Mouse (Mus musculus) thymus, postnatal 10 days (tissue): Measurements from ENCODE around the gene Msi2.
A peak's percentile ranks its signal among the peaks of the same experiment; 100 is the strongest.

Source experiments
- DNase-seq, 2 experiments: peaks; one replicate each; pipeline ENCODE4 v3.0.0; 2021; ENCODE audit warnings: low spot score in 2 of 2

Msi2 gene

GRCm38 (mm10) chr11:88449180-88449579, 269.1 kb downstream of the Msi2 start:
- no peak for DNase-seq

- DNase-seq, result no peak
Observed at GRCm38 (mm10) chr11:88448571-88448970, 269.7 kb downstream of the Msi2 start.

GRCm38 (mm10) chr11:88447350-88447749, 271.0 kb downstream of the Msi2 start:
- DNase-seq, result no peak

DNA sequence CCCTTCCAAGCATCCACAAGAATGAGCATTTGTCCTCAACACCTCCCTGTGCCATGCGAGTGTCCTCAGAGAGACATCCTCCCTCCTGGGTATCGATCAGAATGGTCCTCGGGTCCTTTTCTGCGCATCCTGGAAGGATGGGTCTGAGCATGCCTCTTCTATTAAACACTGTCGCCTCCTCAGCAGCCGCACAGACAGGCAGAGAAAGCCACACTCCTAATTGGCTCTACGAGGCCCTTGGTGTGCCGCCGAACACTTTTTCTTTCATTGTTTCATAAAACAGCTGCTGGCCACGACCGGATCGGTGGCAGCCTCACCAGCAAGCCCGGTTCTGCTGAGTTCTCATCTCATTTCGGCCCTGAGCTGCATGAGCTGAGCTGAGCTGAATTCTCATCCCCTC, 274.4 kb downstream of the Msi2 start:
- no peak for DNase-seq

- no peak for DNase-seq
Observed at GRCm38 (mm10) chr11:88443291-88443690, 275.0 kb downstream of the Msi2 start.

GRCm38 (mm10) chr11:88441871-88442740, 276.2 kb downstream of the Msi2 start:
- DNase-seq, result no peak

GRCm38 (mm10) chr11:88438659-88439058, 279.7 kb downstream of the Msi2 start:
- DNase-seq, result no peak

GRCm38 (mm10) chr11:88436596-88436995, 281.7 kb downstream of the Msi2 start:
- DNase-seq, result no peak

DNA sequence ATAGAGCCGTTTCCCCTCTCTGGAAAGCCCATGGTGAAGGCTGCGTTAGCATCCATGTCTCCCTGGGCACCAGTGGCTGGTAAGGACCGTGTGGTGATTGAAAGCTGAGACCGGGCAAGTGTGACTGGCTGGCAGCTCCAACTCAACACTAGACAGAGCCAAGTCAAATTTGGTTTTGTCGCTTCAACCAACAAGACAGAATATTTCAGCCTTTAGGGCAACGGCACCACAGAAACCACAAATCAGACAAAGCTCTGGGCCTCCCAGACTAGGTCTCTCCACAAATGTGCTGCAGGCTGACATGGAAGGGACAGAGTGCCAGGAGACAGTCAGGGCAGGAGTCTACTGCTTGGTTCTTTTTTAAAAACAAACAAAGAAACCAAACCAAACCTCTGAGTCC, 282.8 kb downstream of the Msi2 start:
- DNase-seq, result no peak

DNA sequence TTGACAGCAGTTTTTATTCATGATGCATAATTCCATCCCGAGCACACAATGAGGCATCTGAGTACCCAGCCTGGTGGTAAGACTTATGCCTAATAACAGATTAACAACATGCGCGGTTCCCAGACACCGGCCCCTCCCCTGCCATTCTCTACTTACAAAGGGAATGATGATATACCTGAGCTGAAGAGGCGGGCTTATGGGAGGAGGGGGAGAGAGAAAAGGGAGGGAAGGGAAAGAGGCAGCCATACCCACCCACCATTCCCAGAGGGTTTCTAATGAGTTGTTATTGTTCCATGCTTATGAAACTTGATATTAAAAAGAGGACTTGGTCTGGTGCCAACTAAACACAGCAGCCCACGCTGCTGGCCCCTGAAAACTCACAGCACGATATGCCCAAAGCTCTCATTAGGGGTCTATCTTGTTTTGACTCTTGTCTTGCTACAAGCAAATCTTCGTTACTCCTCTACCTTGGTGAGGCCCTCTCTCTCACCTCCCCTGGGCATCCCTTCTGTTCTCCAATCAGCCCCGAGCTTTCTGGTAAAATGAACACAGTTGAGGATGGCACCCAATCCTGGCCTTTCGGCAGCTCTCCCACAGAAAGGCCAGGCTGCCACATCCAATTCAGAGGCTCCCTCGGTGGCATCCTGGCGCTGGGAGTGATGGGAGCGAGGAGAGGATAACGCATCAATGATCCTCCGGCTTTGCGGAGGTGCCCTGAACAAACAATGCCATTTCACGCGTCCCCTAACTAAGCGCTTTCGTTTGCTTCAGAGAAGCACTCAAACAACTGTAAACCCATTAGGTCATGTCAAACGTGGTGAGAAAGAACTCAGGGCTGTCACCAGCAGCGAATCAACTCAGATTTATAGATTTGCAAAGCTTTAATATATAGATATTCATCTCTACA, 286.7 kb downstream of the Msi2 start:
- no peak for DNase-seq

GRCm38 (mm10) chr11:88430292-88430691, 288.0 kb downstream of the Msi2 start:
- DNase-seq, result peak in 1 of 2 experiments; percentile 11

DNA sequence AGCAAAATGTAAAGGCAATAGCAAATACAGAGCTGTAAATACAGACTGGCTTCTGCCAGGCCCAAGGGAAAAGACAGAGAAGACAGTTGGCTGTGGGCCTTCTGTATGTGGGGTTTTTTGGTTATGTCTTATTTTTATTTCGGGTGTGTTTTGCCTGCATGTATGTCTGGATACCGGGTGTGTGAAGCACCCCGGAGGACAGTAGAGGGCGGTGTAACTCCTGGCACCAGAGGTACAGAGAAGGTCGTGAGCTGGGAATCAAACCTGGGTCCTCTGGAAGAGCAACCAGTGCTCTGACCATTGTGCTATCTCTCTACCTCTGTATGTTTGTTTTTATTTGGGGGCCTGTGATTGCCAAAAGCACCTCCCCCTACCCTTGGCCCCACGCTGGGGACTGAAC, 288.6 kb downstream of the Msi2 start:
- DNase-seq, result no peak

GRCm38 (mm10) chr11:88425631-88426101, 292.6 kb downstream of the Msi2 start:
- peak in 1 of 2 experiments; percentile 42 for DNase-seq

DNA sequence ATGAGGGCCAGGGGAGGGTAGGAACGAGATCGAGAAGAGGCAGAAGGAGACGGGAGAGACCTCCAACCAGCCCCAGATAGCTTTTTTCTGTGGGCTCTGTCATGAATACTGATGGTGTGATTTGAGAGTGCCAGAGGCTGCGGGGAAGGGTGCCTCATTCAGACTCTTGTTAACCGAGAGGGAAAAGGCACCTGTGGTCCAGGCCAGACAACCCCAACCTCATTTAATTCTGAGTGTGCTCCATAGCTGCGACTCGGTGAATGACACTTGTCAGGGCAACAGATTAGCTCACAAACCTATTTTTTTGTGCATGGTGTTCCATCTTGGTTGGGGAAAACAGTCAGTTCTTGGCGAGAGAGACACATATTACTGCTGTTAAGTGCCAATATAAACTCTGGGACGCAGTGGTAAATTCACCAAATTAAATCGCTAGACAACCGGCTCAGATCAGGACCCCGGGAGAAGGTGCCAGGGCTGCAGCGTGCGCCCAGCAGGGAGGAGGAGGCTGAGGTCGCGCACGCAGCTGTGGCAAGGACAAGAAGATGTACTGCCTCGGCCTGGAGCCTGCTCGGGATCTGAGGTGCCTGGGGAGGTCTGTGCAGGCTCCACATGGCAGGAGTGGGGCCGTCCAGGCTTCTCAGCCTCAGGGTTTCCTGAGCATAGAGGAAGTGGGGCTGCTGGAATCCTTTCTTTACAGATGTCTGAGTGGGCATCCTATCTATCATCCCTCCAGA, 294.1 kb downstream of the Msi2 start:
- DNase-seq, result no peak

- DNase-seq, result no peak
Observed at GRCm38 (mm10) chr11:88421057-88421578, 297.2 kb downstream of the Msi2 start.

DNA sequence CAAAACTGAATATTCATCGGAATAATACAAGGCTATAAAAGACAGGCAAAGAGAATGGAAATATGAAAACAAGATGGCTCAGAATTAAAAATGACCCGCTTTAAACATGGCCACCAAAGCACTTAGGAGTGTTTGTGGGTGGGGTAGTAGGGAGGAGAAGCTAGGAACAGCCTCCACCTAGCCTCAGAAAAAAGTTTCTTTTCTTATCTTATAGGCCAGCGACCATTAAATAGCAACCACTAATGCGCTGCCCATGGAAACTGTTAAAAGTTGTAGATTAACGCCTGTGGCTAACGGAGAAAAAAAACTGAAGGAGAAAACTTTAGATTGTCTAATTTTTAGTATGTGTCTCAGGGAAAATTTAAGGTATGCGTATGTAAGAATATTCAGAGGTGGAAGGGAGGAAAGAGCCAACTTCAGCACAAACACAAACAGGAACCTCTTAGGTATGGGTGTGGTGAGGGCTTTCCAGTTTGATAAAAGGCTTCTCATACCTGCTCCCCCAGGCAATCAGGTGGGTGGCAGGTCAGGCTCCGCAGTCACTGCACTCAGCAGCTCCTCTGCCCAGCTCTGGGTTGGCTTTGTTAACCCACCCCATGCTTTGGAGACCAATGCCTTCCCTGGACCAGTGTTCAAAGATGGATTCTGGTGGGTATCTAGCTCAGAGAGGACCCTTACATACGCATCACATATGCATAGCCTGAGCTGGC, 298.5 kb downstream of the Msi2 start:
- no peak for DNase-seq

- no peak for DNase-seq
Observed at GRCm38 (mm10) chr11:88419064-88419463, 299.2 kb downstream of the Msi2 start.

DNA sequence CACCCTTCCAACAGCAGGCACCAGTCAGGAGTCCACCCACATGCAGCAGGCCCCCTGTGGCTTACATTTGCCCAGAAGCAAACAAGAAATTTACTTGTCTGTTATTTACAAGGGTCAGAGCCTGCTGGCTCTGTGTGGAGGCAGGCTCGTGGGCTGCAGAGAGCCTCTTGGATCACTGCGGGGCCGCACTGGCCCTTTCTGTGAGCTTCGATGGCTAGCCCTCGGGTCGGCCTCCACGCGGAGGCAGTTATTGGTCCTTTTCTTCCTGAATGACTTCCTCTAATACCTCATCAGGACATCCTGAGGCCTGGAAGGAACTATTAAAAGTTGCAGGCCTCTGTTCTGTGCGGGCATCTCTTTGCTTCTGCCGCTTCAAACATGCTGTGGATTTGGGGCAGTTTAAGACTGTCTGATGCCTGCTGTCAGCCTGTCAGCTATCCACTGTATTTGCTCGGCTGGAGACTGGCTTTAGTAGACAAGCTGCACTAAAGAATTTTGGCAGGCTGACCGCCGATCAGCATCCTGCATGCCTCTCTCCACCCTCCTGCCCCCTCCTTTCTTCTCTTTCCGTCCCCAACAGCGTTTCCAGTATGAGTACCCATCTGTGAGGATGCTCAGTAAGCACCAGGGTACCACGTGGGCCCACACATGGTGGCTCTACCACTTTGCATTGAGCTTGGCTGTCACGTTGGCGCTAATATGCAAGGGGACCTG, 304.0 kb downstream of the Msi2 start:
- DNase-seq, result no peak

DNA sequence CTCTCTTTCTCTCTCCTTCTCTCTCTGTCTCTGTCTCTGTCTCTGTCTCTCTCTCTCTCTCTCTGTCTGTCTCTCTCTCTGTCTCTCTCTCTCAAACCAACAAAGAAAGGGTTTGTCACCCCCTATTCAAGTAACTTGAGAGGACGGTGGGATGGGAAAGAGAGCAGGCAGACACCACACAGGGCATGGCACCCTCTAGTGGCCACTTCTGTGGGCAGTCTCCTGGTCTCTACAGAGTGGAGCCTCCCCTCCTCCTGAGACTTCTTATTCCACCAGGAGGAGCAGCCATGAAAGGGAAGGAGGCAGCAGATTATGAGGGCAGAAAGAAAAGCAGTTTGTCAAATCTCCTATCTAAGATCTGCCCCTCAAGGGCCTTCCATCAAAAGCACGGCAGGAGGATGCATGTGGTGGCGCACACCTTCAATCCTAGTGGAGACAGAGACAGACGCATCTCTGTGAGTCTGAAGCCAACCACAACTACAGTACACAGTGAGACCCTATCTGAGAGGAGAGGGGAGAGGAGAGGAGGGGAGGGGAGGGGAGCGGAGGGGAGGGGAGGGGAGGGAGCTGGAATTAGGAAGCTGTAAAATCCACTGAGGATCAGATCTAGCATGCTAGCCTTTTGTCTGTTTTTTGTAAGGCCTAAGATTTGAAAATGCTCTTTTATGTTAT, 305.8 kb downstream of the Msi2 start:
- peak in 1 of 2 experiments; percentile 58 for DNase-seq

DNA sequence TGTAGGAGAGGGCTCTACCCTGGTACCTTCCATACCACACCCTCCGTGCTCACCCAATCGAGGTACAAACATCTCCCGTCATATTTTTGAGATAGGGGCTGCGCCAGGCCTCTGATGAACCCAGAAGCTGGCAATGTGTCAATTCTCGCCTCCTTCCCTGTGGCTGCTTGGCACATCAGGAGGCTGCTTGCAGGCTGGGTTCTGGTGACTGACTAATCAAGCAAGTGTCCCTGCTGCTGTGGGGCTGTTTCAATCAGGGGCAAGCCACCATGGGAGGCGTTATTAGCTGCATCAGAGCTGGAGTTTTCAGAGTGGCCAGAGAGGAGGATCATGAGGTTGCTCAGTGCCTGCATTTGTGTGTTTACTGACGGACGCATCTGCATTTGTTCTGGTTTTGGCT, 310.0 kb downstream of the Msi2 start:
- no peak for DNase-seq
